ENCODE assay signal across 9 mouse cellular contexts in genomic region chr13:22039951-22040463, GRCm38 (mm10). TPM values are rescaled to one million over a fixed set of nuclear protein-coding genes. Genes with fewer than 3 reads are reported as not detected.
A peak's percentile ranks its signal among the peaks of the same experiment; 100 is the strongest.
DNase-seq lines count a peak whose midpoint lies in the region; ATAC-seq and TF ChIP-seq lines count a peak whose summit lies in the region.
"Had no signal": no experiment of that assay in that cellular context is flagged by ENCODE, and none has a peak within 500 bp of the region (broad histone marks: within the 10 kb centered on the region; RNA-seq: fewer than 3 reads in every experiment).

No protein-coding gene starts in this region.

- peak overlapping the region; percentile 55 for H3K4me3 ChIP-seq in heart, embryonic 13.5 days
- peak overlapping the region; percentile 66 for H3K4me3 ChIP-seq in ES-Bruce4 (ENCODE audit: low read depth, low read length)
- H3K4me3 ChIP-seq in hindbrain, embryonic 10.5 days: peak overlapping the region; percentile 57
- peak overlapping the region; percentile 54 for H3K4me3 ChIP-seq in liver, postnatal 0 days (ENCODE audit: low read depth, low read length)

- no peak for TF ChIP-seq POLR2A in ES-Bruce4 (IDR thresholded peaks at IDR 0.05; ENCODE audit: insufficient read depth, low read length)

- intact Hi-C loops in heart, postnatal 25 days (cut with DNase I): loop anchor here (5.0 to 10.0 kb wide), 7 partner anchors 215 to 1707 kb away; partner anchors contain the start of genes Hist1h1e, Hist1h1t, Hist1h2ac and Hist1h2bb

- DNase-seq in heart, postnatal 25 days (ENCODE audit: low spot score): no peak
- no peak for DNase-seq in hindbrain, embryonic 10.5 days (ENCODE audit: low spot score)
- no peak for DNase-seq in liver, postnatal 0 days
- no peak for DNase-seq in layer of hippocampus, adult 11-12 months (ENCODE audit: low spot score)
- no peak for DNase-seq in embryo, embryonic 9.5 days (ENCODE audit: extremely low spot score)

- no peaks in the 10 kb centered on the region for H3K27me3 ChIP-seq in heart, embryonic 13.5 days (replicated peaks)
- H3K27me3 ChIP-seq in ES-Bruce4 (ENCODE audit: control insufficient read depth, insufficient read depth, low read length, poor library complexity, severe bottlenecking): no peaks in the 10 kb centered on the region
- H3K27me3 ChIP-seq in hindbrain, embryonic 10.5 days (ENCODE audit: insufficient read depth, poor library complexity, severe bottlenecking): no peaks in the 10 kb centered on the region
- no peaks in the 10 kb centered on the region for H3K27me3 ChIP-seq in liver, postnatal 0 days (ENCODE audit: insufficient read depth, low read length)

- H3K4me1 ChIP-seq in heart, embryonic 13.5 days: peaks cover 47% of the 10 kb centered on the region
- H3K4me1 ChIP-seq in ES-Bruce4 (ENCODE audit: control insufficient read depth, insufficient read depth, low read length): no peaks in the 10 kb centered on the region
- H3K4me1 ChIP-seq in hindbrain, embryonic 10.5 days (replicated peaks): peaks cover 44% of the 10 kb centered on the region
- H3K4me1 ChIP-seq in liver, postnatal 0 days (ENCODE audit: insufficient read depth): peaks cover 18% of the 10 kb centered on the region

- no peaks in the 10 kb centered on the region for H3K9me3 ChIP-seq in heart, embryonic 13.5 days
- H3K9me3 ChIP-seq in ES-Bruce4 (replicated peaks; ENCODE audit: control insufficient read depth, insufficient read depth, low read length, poor library complexity, severe bottlenecking): no peaks in the 10 kb centered on the region
- H3K9me3 ChIP-seq in hindbrain, embryonic 10.5 days: no peaks in the 10 kb centered on the region
- H3K9me3 ChIP-seq in liver, postnatal 0 days (ENCODE audit: low read length): no peaks in the 10 kb centered on the region

- peak overlapping the region; percentile 89 for H3K4me2 ChIP-seq in heart, embryonic 13.5 days
- peak overlapping the region; percentile 80 for H3K4me2 ChIP-seq in liver, postnatal 0 days (ENCODE audit: low read depth, low read length)

- H3K27ac ChIP-seq in heart, embryonic 13.5 days (replicated peaks): peak overlapping the region; percentile 91
- peak overlapping the region; percentile 69 for H3K27ac ChIP-seq in ES-Bruce4 (ENCODE audit: insufficient read depth, low read length)
- peak overlapping the region; percentile 94 for H3K27ac ChIP-seq in hindbrain, embryonic 10.5 days
- peak overlapping the region; percentile 96 for H3K27ac ChIP-seq in liver, postnatal 0 days (ENCODE audit: low read depth)

- H3K36me3 ChIP-seq in heart, embryonic 13.5 days: no peaks in the 10 kb centered on the region
- no peaks in the 10 kb centered on the region for H3K36me3 ChIP-seq in ES-Bruce4 (ENCODE audit: control insufficient read depth, insufficient read depth, low read length, poor library complexity, severe bottlenecking)
- H3K36me3 ChIP-seq in hindbrain, embryonic 10.5 days: no peaks in the 10 kb centered on the region
- H3K36me3 ChIP-seq in liver, postnatal 0 days (replicated peaks; ENCODE audit: insufficient read depth, low read length): no peaks in the 10 kb centered on the region

- WGBS in heart, embryonic 13.5 days: 10% methylated on average over 2 of the region's 2 CpGs
- WGBS in hindbrain, embryonic 10.5 days: 10% methylated on average over 2 of the region's 2 CpGs
- 7% methylated on average over 2 of the region's 2 CpGs for WGBS in liver, postnatal 0 days (ENCODE audit: insufficient replicate concordance)

- TF ChIP-seq EP300 in ES-Bruce4 (IDR thresholded peaks at IDR 0.05; ENCODE audit: insufficient read depth, low read depth, low read length): no peak
- no peak for TF ChIP-seq EP300 in liver, postnatal 0 days (IDR thresholded peaks at IDR 0.05; ENCODE audit: low read depth)

- no peak for TF ChIP-seq CTCF in ES-Bruce4 (IDR thresholded peaks at IDR 0.05; ENCODE audit: low read depth, low read length)
- no peak for TF ChIP-seq CTCF in liver, postnatal 0 days (IDR thresholded peaks at IDR 0.05; ENCODE audit: low read depth)

- no peak for ATAC-seq in heart, embryonic 13.5 days (ENCODE audit: extremely low read depth, insufficient number of reproducible peaks, low FRiP score, low TSS enrichment)
- no peak for ATAC-seq in liver, postnatal 0 days
- ATAC-seq in frontal cortex, adult (ENCODE audit: low TSS enrichment): no peak

- H3K9ac ChIP-seq in heart, embryonic 13.5 days: peak overlapping the region; percentile 83
- peak overlapping the region; percentile 80 for H3K9ac ChIP-seq in ES-Bruce4 (ENCODE audit: low read depth, poor library complexity, severe bottlenecking)
- peak overlapping the region; percentile 69 for H3K9ac ChIP-seq in liver, postnatal 0 days (replicated peaks)

RNA-seq across cellular contexts. Expression of gene Hist1h4i, which starts 1.2 kb away (rescaled TPM):
- 10.8 and 11.3 TPM in 2 replicates for polyA plus RNA-seq in heart, embryonic 13.5 days (2015; fragmentation: Nextera tagmentation; extraction: Ambion mirVana)
- 10 to 100 TPM; 17.8 to 19.0 TPM for total RNA-seq in heart, postnatal 25 days (2021)
- 5.6 and 6.5 TPM in 2 replicates for polyA plus RNA-seq in ES-Bruce4 (2011; ENCODE audit: insufficient read depth, insufficient read length, low read depth, missing spikeins)
- 33.6 and 41.8 TPM in 2 replicates for polyA plus RNA-seq in hindbrain, embryonic 10.5 days (2016; fragmentation: Nextera tagmentation; extraction: Ambion mirVana)
- polyA plus RNA-seq in liver, postnatal 0 days (2015; fragmentation: Nextera tagmentation; extraction: Ambion mirVana): 18.0 and 18.3 TPM in 2 replicates

RNA-seq across cellular contexts. Expression of gene Hist1h2ag, which starts 2.7 kb away (rescaled TPM):
- polyA plus RNA-seq in heart, embryonic 13.5 days (2015; fragmentation: Nextera tagmentation; extraction: Ambion mirVana): 15.8 and 19.9 TPM in 2 replicates
- total RNA-seq in heart, postnatal 25 days (2021): 10 to 100 TPM in 1 of 2 experiments, 1 to 10 TPM in 1; 7.9 to 12.1 TPM
- 6.3 and 7.9 TPM in 2 replicates for polyA plus RNA-seq in ES-Bruce4 (2011; ENCODE audit: insufficient read depth, insufficient read length, low read depth, missing spikeins)
- 63.1 and 65.4 TPM in 2 replicates for polyA plus RNA-seq in hindbrain, embryonic 10.5 days (2016; fragmentation: Nextera tagmentation; extraction: Ambion mirVana)
- 7.4 and 9.4 TPM in 2 replicates for polyA plus RNA-seq in liver, postnatal 0 days (2015; fragmentation: Nextera tagmentation; extraction: Ambion mirVana)

RNA-seq across cellular contexts. Expression of gene Hist1h2bj, which starts 3.0 kb away (rescaled TPM):
- 3.9 and 5.9 TPM in 2 replicates for polyA plus RNA-seq in heart, embryonic 13.5 days (2015; fragmentation: Nextera tagmentation; extraction: Ambion mirVana)
- total RNA-seq in heart, postnatal 25 days (2021): 10 to 100 TPM in 1 of 2 experiments, 1 to 10 TPM in 1; 5.6 to 14.3 TPM
- 14.6 and 19.9 TPM in 2 replicates for polyA plus RNA-seq in ES-Bruce4 (2011; ENCODE audit: insufficient read depth, insufficient read length, low read depth, missing spikeins)
- 12.6 and 15.5 TPM in 2 replicates for polyA plus RNA-seq in hindbrain, embryonic 10.5 days (2016; fragmentation: Nextera tagmentation; extraction: Ambion mirVana)
- 5.1 and 5.3 TPM in 2 replicates for polyA plus RNA-seq in liver, postnatal 0 days (2015; fragmentation: Nextera tagmentation; extraction: Ambion mirVana)

RNA-seq across cellular contexts. Expression of gene Hist1h2bk, which starts 4.3 kb away (rescaled TPM):
- polyA plus RNA-seq in heart, embryonic 13.5 days (2015; fragmentation: Nextera tagmentation; extraction: Ambion mirVana): 3.1 and 3.4 TPM in 2 replicates
- 10 to 100 TPM; 17.2 to 23.4 TPM for total RNA-seq in heart, postnatal 25 days (2021)
- 54.4 and 58.6 TPM in 2 replicates for polyA plus RNA-seq in ES-Bruce4 (2011; ENCODE audit: insufficient read depth, insufficient read length, low read depth, missing spikeins)
- 6.6 and 6.9 TPM in 2 replicates for polyA plus RNA-seq in hindbrain, embryonic 10.5 days (2016; fragmentation: Nextera tagmentation; extraction: Ambion mirVana)
- 1.7 and 2.2 TPM in 2 replicates for polyA plus RNA-seq in liver, postnatal 0 days (2015; fragmentation: Nextera tagmentation; extraction: Ambion mirVana)

RNA-seq across cellular contexts. Expression of gene Hist1h2ah, which starts 4.6 kb away (rescaled TPM):
- 4.1 and 11.0 TPM in 2 replicates for polyA plus RNA-seq in heart, embryonic 13.5 days (2015; fragmentation: Nextera tagmentation; extraction: Ambion mirVana)
- total RNA-seq in heart, postnatal 25 days (2021): 10 to 100 TPM; 32.9 to 34.9 TPM
- polyA plus RNA-seq in ES-Bruce4 (2011; ENCODE audit: insufficient read depth, insufficient read length, low read depth, missing spikeins): 13.0 and 17.2 TPM in 2 replicates
- 5.5 and 11.0 TPM in 2 replicates for polyA plus RNA-seq in hindbrain, embryonic 10.5 days (2016; fragmentation: Nextera tagmentation; extraction: Ambion mirVana)
- polyA plus RNA-seq in liver, postnatal 0 days (2015; fragmentation: Nextera tagmentation; extraction: Ambion mirVana): 8.6 and 9.9 TPM in 2 replicates
- polyA plus RNA-seq: cerebellum, adult 2 months had no signal
